Mouse (Mus musculus) C2C12 (cell line): ENCODE data around the gene Erbb2.

ENCODE experiments used
- CTCF ChIP-seq: IDR thresholded peaks from one replicate; pipeline ENCODE4 v1.5.1; 2011; ENCODE audit not compliant: control insufficient read depth, insufficient read depth, insufficient read length
- FOSL1 ChIP-seq: IDR thresholded peaks from one replicate; pipeline ENCODE4 v1.8.0; 2011; ENCODE audit warnings: mild to moderate bottlenecking, low read length; ENCODE audit not compliant: poor library complexity, insufficient read depth, severe bottlenecking
- MAX ChIP-seq: IDR thresholded peaks from one replicate; pipeline ENCODE4 v1.6.1; 2011; ENCODE audit warnings: mild to moderate bottlenecking, control low read depth
- MYOD1 ChIP-seq: IDR thresholded peaks from one replicate; pipeline ENCODE4 v1.6.1; 2011; ENCODE audit warnings: low read depth; ENCODE audit not compliant: control insufficient read depth, insufficient read length
- USF1 ChIP-seq: IDR thresholded peaks from one replicate; pipeline ENCODE4 v1.6.1; 2011; ENCODE audit warnings: low read depth, mild to moderate bottlenecking, control low read depth, moderate library complexity

- TF ChIP-seq CTCF (no peak), USF1 (no peak), MAX (no peak), FOSL1 (no peak), MYOD1 (no peak)
These were observed 43.2 kb downstream of the Erbb2 start for GRCm38 (mm10) chr11:98455484-98455883.
